ENCODE assay signal across 8 mouse cellular contexts in genomic region chr7:75612000-75612682, GRCm38 (mm10).
A peak's percentile ranks its signal among the peaks of the same experiment; 100 is the strongest.
DNase-seq lines count a peak whose midpoint lies in the region; ATAC-seq lines count a peak whose summit lies in the region.

No protein-coding gene starts in this region.

- H3K4me2 ChIP-seq in embryonic facial prominence, embryonic 12.5 days (replicated peaks): no peak overlapping the region
- peak overlapping the region; percentile 65 for H3K4me2 ChIP-seq in liver, embryonic 13.5 days

- peaks cover 7% of the 10 kb centered on the region; the same call in 1 of the 2 replicates for H3K4me1 ChIP-seq in embryonic facial prominence, embryonic 12.5 days
- peaks cover 78% of the 10 kb centered on the region for H3K4me1 ChIP-seq in liver, embryonic 13.5 days (replicated peaks)

- no peak overlapping the region for H3K4me3 ChIP-seq in embryonic facial prominence, embryonic 12.5 days
- H3K4me3 ChIP-seq in liver, embryonic 13.5 days (replicated peaks): peak overlapping the region; percentile 66

- no peak for ATAC-seq in embryonic facial prominence, embryonic 12.5 days (ENCODE audit: insufficient number of reproducible peaks, insufficient read depth, low FRiP score, low TSS enrichment)
- ATAC-seq in hematopoietic stem cell, adult 5-6 weeks (replicated peaks in 1 of 2; ENCODE audit: insufficient read depth in 1 of 2, low FRiP score in 2 of 2, low TSS enrichment in 1 of 2, low read depth in 1 of 2, poor library complexity in 2 of 2, severe bottlenecking in 2 of 2): peak; percentile 84 to 87
- peak; percentile 99 for ATAC-seq in liver, embryonic 13.5 days (ENCODE audit: low read depth)

- H3K27me3 ChIP-seq in embryonic facial prominence, embryonic 12.5 days: no peaks in the 10 kb centered on the region
- no peaks in the 10 kb centered on the region for H3K27me3 ChIP-seq in liver, embryonic 13.5 days

- H3K9ac ChIP-seq in embryonic facial prominence, embryonic 12.5 days: no peak overlapping the region
- H3K9ac ChIP-seq in liver, embryonic 13.5 days: peak overlapping the region; percentile 79

- peaks cover 39% of the 10 kb centered on the region for H3K36me3 ChIP-seq in embryonic facial prominence, embryonic 12.5 days
- peaks cover 59% of the 10 kb centered on the region for H3K36me3 ChIP-seq in liver, embryonic 13.5 days

- 0 out of 2 replicates have a peak overlapping the region, but pooled peaks have one; percentile 46 for H3K27ac ChIP-seq in embryonic facial prominence, embryonic 12.5 days
- H3K27ac ChIP-seq in liver, embryonic 13.5 days: peak overlapping the region; percentile 94

- no peaks in the 10 kb centered on the region for H3K9me3 ChIP-seq in embryonic facial prominence, embryonic 12.5 days
- H3K9me3 ChIP-seq in liver, embryonic 13.5 days (replicated peaks): no peaks in the 10 kb centered on the region

- peak; percentile 23 for DNase-seq in ovary, postnatal 36 days (ENCODE audit: low spot score)
- no peak for DNase-seq in ovary, postnatal 10 days (ENCODE audit: low spot score)
- DNase-seq in liver, embryonic 13.5 days: peak; percentile 88
- peak; percentile 72 to 89 for DNase-seq in spleen, postnatal 10 days (ENCODE audit: low spot score in 2 of 2)
- DNase-seq in retina, postnatal 1 day: no peak
- DNase-seq in frontal cortex, postnatal 10 days (ENCODE audit: low spot score in 2 of 2): no peak

- 80% methylated on average over 13 of the region's 13 CpGs for WGBS in embryonic facial prominence, embryonic 12.5 days
- WGBS in liver, embryonic 13.5 days (ENCODE audit: insufficient replicate concordance): 3% methylated on average over 13 of the region's 13 CpGs

Comparison
In these comparisons a context has a peak if more than half of its experiments do, and no peak if none do; other contexts are left out.
1. DNase-seq: peak in ovary, postnatal 36 days (single experiment), liver, embryonic 13.5 days (single experiment) and spleen, postnatal 10 days (2 of 2); none in ovary, postnatal 10 days (single experiment), retina, postnatal 1 day (single experiment) and frontal cortex, postnatal 10 days (0 of 2).